Mouse (Mus musculus): ENCODE results near the gene Hmgcs2.

GRCm38 (mm10) chr3:98355344-98356025 is 75.2 kb downstream of the Hmgcs2 start:
- TF ChIP-seq POLR2A (IDR thresholded peaks at IDR 0.05; ENCODE audit: insufficient read depth, low read depth, low read length), result no peak
- no peak for TF ChIP-seq CTCF (IDR thresholded peaks at IDR 0.05)
- TF ChIP-seq EP300 (IDR thresholded peaks at IDR 0.05; ENCODE audit: insufficient read depth, low read depth, low read length), result no peak
